Mouse (Mus musculus): Measurements from ENCODE around the gene Dlk2. TPM values are rescaled to one million over a fixed set of nuclear protein-coding genes. Genes with fewer than 3 reads are reported as not detected.

The Dlk2 gene
- not detected for polyA plus RNA-seq (2015; fragmentation: Illumina TruSeq; extraction: RNeasy Lipid Tissue Mini Kit (QIAGEN cat#74804); ENCODE audit: insufficient read depth, low read depth, low replicate concordance)

DNA sequence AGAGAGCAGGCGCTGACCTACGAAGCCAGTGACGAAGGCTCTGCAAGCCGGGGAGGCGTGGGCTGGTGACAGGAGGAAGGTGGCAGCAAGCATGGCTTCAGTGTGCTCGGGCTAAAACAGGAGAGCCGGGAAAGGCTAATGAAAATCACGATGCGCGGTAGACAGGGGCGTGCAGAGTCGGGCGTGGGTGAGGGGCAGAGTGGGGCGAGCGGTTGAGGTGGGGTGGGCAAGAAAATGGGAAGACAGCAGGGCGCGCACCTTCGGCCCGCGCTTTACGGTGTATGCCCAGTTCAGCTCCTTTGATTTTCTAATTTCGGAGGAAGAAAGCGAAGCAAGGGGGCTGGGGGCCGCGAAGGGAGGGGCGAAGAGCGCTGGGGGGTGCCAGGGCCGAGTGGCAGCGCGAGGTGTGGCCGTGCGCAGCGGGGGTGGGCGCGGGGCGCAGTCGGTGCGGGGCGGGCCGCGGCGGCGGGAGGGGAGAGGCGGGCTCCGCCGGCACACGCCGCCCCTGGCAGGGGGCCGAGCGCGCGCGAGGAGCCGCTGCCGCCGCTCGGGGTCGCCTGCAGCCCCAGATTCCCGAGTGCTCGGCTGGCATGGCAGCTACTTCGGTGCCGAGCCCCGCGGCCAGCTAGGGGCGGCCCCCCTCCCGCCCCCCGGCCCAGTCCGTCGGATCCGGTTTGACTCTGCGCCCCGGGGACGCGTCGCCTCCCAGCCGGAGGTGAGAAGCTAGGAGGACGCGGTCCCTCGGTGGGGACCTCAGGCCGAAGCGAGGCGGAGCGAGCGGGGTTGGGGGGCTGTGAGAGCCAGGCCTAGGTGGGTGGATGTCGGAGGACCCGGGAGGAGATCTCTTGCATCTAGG lies at the start of gene Dlk2:
TSS of gene Dlk2 (plus strand) at position 58 of the 856 bp plus-strand sequence.

DNA sequence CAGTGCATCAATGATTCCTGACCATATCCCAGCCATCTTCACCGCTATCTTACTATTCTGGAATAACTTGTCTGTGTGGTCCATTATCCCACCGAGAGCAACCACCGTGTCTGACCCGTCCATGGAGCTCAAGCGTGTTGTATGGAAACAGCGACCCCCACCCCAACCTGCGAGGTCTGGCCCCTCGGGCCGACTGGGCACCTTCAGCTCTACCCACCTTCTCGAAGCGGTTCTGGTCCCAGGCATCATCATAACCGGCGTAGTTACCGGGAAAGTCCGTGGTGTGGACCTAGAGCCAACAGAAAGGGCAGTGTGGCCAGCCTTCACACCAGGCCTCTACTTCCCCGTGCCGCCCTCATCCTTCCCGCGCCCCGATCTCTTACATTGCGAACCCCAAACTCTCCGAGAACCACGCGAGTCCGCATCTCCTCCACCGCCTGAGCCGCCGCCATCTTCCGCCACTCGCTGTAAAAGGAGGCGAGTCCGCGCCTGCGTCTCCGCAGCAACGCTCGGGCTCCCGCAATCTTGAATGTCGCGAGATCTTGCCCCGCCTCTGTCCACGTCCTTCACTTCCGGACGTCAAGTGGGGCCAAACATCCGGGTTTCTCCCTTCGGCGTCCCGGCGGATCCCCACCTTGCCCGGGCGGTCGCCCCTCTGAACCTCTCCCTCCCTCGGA lies 49.6 kb upstream of the Dlk2 start, which contains the start of the genes Polr1c and Yipf3:
TSS of gene Polr1c (minus strand) at position 543 of the 677 bp plus-strand sequence.
TSS of gene Yipf3 (plus strand) at position 569 of the 677 bp plus-strand sequence.

DNA sequence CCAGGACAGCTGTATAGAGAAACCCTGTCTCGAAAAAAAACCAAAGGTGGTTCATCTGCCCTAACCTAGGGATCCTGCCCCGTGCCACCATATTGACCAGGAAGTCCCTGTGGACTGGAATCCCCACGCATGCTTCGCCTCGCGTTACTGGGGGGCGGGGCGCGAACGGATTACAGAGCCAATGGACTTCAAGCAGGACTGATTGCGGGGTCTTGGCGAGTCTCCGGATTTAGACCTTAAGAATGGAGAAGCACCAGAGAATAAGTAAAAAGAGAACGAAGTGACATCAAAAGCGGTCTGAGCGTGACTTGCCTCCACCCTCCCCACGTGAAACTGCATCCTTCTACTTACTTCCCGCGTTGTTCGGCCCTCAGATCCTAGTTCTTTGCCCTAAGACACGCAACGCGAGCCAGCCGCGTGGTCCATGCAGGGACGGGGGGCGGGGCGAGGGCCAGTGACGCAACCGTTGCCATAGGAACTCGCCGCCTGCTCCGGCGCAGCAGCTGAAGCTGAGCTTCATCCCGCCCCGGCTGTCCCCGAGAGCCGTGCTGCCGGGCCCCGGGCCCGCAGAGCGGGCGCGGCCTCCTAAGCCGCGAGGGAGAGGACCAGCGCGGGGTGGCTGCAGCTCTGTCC lies 43.7 kb upstream of the Dlk2 start, which contains the start of gene Lrrc73:
TSS of gene Lrrc73 (plus strand) at position 80 of the 633 bp plus-strand sequence.

DNA sequence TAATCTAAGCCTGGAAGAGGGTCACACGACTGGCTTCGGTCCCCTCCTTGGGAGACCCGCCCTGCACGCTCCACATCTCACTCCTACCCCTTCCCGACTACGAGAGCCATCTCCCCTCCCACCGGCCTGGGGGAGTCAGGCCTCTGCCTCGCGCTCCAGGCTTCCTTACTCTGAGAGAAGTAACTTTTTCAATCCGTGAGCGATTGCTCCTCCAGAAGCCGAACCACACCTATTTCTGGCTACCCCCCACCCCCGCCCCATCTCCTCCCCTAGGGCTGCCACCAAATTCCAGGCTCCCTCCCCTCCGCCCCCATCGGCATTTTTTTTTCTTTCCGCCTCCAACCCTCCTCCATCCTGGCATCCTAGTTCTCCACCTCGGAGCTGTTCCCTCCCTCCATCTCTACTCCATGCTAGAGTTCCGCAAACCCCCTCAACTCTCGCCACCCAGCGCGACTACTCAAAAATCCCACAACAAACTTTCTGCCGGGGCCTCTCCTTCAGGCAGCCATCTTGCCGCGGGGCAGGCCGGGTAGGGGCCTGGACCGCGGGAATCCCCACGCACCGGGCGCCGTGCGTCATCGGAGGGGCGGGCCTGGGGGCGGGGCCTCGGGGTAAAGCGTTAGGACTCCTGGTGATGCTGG lies 14.6 kb upstream of the Dlk2 start, which contains the start of gene Tjap1:
TSS of gene Tjap1 (minus strand) at position 544 of the 641 bp plus-strand sequence.

DNA sequence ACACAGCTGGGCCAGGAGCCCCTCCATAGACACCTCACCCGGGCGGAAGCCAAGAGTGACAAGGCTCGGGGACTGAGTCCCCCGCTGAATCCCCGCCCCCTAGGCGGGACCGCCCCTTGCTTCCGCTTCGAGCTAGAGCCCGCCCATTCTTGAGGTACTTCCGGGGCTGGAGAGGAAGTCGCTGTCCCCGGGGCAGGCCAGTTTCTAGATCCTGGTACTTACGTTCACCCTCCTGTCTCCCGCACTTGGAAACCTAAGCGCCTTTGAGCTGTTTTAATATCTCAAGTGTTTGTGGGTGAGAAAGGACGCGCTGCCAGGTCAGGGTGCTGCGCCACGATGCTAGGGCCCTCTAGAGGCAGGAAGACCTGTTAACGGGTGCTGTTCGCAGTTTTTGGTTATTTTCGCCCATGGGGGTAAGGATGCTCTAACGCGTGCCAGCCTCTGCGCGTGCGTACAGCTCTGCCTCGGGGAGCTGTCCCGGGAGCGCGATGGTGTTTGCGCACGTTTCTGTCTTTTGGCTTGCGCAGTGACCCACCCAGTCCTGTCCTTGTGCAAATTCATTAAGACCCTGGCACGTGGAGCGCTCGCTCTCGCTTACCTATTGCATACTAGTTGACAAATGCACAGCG lies 30.8 kb downstream of the Dlk2 start, which contains the start of gene Abcc10:
TSS of gene Abcc10 (minus strand) at position 447 of the 629 bp plus-strand sequence.

Other genes starting within 250 kb of the Dlk2 start
- 27.5 TPM for gene Mrps18a, start 186.4 kb upstream of the Dlk2 start, polyA plus RNA-seq (2015; fragmentation: Illumina TruSeq; extraction: RNeasy Lipid Tissue Mini Kit (QIAGEN cat#74804); ENCODE audit: insufficient read depth, low read depth, low replicate concordance)
- 4.6 TPM for gene Rsph9, start 153.2 kb upstream of the Dlk2 start, polyA plus RNA-seq (2015; fragmentation: Illumina TruSeq; extraction: RNeasy Lipid Tissue Mini Kit (QIAGEN cat#74804); ENCODE audit: insufficient read depth, low read depth, low replicate concordance)
- gene Mad2l1bp, start 143.9 kb upstream of the Dlk2 start, polyA plus RNA-seq (2015; fragmentation: Illumina TruSeq; extraction: RNeasy Lipid Tissue Mini Kit (QIAGEN cat#74804); ENCODE audit: insufficient read depth, low read depth, low replicate concordance) = 3.8 TPM
- gene Gtpbp2, start 136.4 kb upstream of the Dlk2 start, polyA plus RNA-seq (2015; fragmentation: Illumina TruSeq; extraction: RNeasy Lipid Tissue Mini Kit (QIAGEN cat#74804); ENCODE audit: insufficient read depth, low read depth, low replicate concordance) = 40.3 TPM
- gene Polh, start 94.8 kb upstream of the Dlk2 start, polyA plus RNA-seq (2015; fragmentation: Illumina TruSeq; extraction: RNeasy Lipid Tissue Mini Kit (QIAGEN cat#74804); ENCODE audit: insufficient read depth, low read depth, low replicate concordance) = 1.7 TPM
- gene Xpo5, start 94.6 kb upstream of the Dlk2 start, polyA plus RNA-seq (2015; fragmentation: Illumina TruSeq; extraction: RNeasy Lipid Tissue Mini Kit (QIAGEN cat#74804); ENCODE audit: insufficient read depth, low read depth, low replicate concordance) = 7.0 TPM
- 10.2 TPM for gene Polr1c, start 49.4 kb upstream of the Dlk2 start, polyA plus RNA-seq (2015; fragmentation: Illumina TruSeq; extraction: RNeasy Lipid Tissue Mini Kit (QIAGEN cat#74804); ENCODE audit: insufficient read depth, low read depth, low replicate concordance)
- 50.0 TPM for gene Yipf3, start 49.3 kb upstream of the Dlk2 start, polyA plus RNA-seq (2015; fragmentation: Illumina TruSeq; extraction: RNeasy Lipid Tissue Mini Kit (QIAGEN cat#74804); ENCODE audit: insufficient read depth, low read depth, low replicate concordance)
- 3.1 TPM for gene Lrrc73, start 43.9 kb upstream of the Dlk2 start, polyA plus RNA-seq (2015; fragmentation: Illumina TruSeq; extraction: RNeasy Lipid Tissue Mini Kit (QIAGEN cat#74804); ENCODE audit: insufficient read depth, low read depth, low replicate concordance)
- 8.6 TPM for gene Tjap1, start 14.4 kb upstream of the Dlk2 start, polyA plus RNA-seq (2015; fragmentation: Illumina TruSeq; extraction: RNeasy Lipid Tissue Mini Kit (QIAGEN cat#74804); ENCODE audit: insufficient read depth, low read depth, low replicate concordance)
- gene Abcc10, start 30.9 kb downstream of the Dlk2 start, polyA plus RNA-seq (2015; fragmentation: Illumina TruSeq; extraction: RNeasy Lipid Tissue Mini Kit (QIAGEN cat#74804); ENCODE audit: insufficient read depth, low read depth, low replicate concordance) = 6.2 TPM
- 4.7 TPM for gene Zfp318, start 86.3 kb downstream of the Dlk2 start, polyA plus RNA-seq (2015; fragmentation: Illumina TruSeq; extraction: RNeasy Lipid Tissue Mini Kit (QIAGEN cat#74804); ENCODE audit: insufficient read depth, low read depth, low replicate concordance)
- gene Crip3, start 131.5 kb downstream of the Dlk2 start, polyA plus RNA-seq (2015; fragmentation: Illumina TruSeq; extraction: RNeasy Lipid Tissue Mini Kit (QIAGEN cat#74804); ENCODE audit: insufficient read depth, low read depth, low replicate concordance) = 1.3 TPM
- gene Slc22a7, start 141.0 kb downstream of the Dlk2 start, polyA plus RNA-seq (2015; fragmentation: Illumina TruSeq; extraction: RNeasy Lipid Tissue Mini Kit (QIAGEN cat#74804); ENCODE audit: insufficient read depth, low read depth, low replicate concordance) = not detected
- gene Ttbk1, start 190.3 kb downstream of the Dlk2 start, polyA plus RNA-seq (2015; fragmentation: Illumina TruSeq; extraction: RNeasy Lipid Tissue Mini Kit (QIAGEN cat#74804); ENCODE audit: insufficient read depth, low read depth, low replicate concordance) = not detected
- 1.7 TPM for gene Dnph1, start 199.3 kb downstream of the Dlk2 start, polyA plus RNA-seq (2015; fragmentation: Illumina TruSeq; extraction: RNeasy Lipid Tissue Mini Kit (QIAGEN cat#74804); ENCODE audit: insufficient read depth, low read depth, low replicate concordance)
- 5.5 TPM for gene Cul9, start 249.0 kb downstream of the Dlk2 start, polyA plus RNA-seq (2015; fragmentation: Illumina TruSeq; extraction: RNeasy Lipid Tissue Mini Kit (QIAGEN cat#74804); ENCODE audit: insufficient read depth, low read depth, low replicate concordance)